Mouse (Mus musculus): Measurements from ENCODE around the gene Alas2. TPM values are rescaled to one million over a fixed set of nuclear protein-coding genes. Genes with fewer than 3 reads are reported as not detected.

Gene Alas2
- total RNA-seq (2014; fragmentation: Nextera tagmentation) = 2.1 TPM in 1 of 2 replicates, not detected in the other
- total RNA-seq (2017) = 0.23 and 4.6 TPM in 2 replicates

GRCm38 (mm10) chrX:150547239-150547638 lies at the start of gene Alas2:
TSS of gene Alas2 (plus strand) at chrX:150547375.
- no peak for ATAC-seq (replicated peaks; ENCODE audit: low FRiP score, low TSS enrichment, poor library complexity, severe bottlenecking)

GRCm38 (mm10) chrX:150508696-150509095 lies 38.5 kb upstream of the Alas2 start:
- ATAC-seq (replicated peaks; ENCODE audit: low FRiP score, low TSS enrichment, poor library complexity, severe bottlenecking) = no peak

- ATAC-seq (replicated peaks; ENCODE audit: low FRiP score, low TSS enrichment, poor library complexity, severe bottlenecking) = peak; percentile 68; the same call in 1 of the 2 replicates
These were observed 36.5 kb upstream of the Alas2 start for GRCm38 (mm10) chrX:150510631-150511030.

GRCm38 (mm10) chrX:150511274-150511673 lies 35.9 kb upstream of the Alas2 start:
- no peak for ATAC-seq (replicated peaks; ENCODE audit: low FRiP score, low TSS enrichment, poor library complexity, severe bottlenecking)

GRCm38 (mm10) chrX:150514127-150514526 lies 33.0 kb upstream of the Alas2 start:
- no peak for ATAC-seq (replicated peaks; ENCODE audit: low FRiP score, low TSS enrichment, poor library complexity, severe bottlenecking)

GRCm38 (mm10) chrX:150516015-150516414 lies 31.2 kb upstream of the Alas2 start:
- ATAC-seq (replicated peaks; ENCODE audit: low FRiP score, low TSS enrichment, poor library complexity, severe bottlenecking) = peak; percentile 78

- ATAC-seq (replicated peaks; ENCODE audit: low FRiP score, low TSS enrichment, poor library complexity, severe bottlenecking) = 0 out of 2 replicates have a peak, but pooled peaks have one; percentile 41
These were observed 30.7 kb upstream of the Alas2 start for GRCm38 (mm10) chrX:150516477-150516876.

- ATAC-seq (replicated peaks; ENCODE audit: low FRiP score, low TSS enrichment, poor library complexity, severe bottlenecking) = no peak
These were observed 7.1 kb upstream of the Alas2 start for GRCm38 (mm10) chrX:150540111-150540510.

GRCm38 (mm10) chrX:150541684-150542083 lies 5.5 kb upstream of the Alas2 start:
- ATAC-seq (replicated peaks; ENCODE audit: low FRiP score, low TSS enrichment, poor library complexity, severe bottlenecking) = no peak

GRCm38 (mm10) chrX:150549639-150550038 lies 2.5 kb downstream of the Alas2 start:
- ATAC-seq (replicated peaks; ENCODE audit: low FRiP score, low TSS enrichment, poor library complexity, severe bottlenecking) = peak; percentile 99

GRCm38 (mm10) chrX:150551986-150552385 lies 4.8 kb downstream of the Alas2 start:
- ATAC-seq (replicated peaks; ENCODE audit: low FRiP score, low TSS enrichment, poor library complexity, severe bottlenecking) = no peak

- ATAC-seq (replicated peaks; ENCODE audit: low FRiP score, low TSS enrichment, poor library complexity, severe bottlenecking) = no peak
These were observed 6.9 kb downstream of the Alas2 start for GRCm38 (mm10) chrX:150554032-150554431.

GRCm38 (mm10) chrX:150564644-150565357 lies 17.6 kb downstream of the Alas2 start:
- peak; percentile 100 for ATAC-seq (replicated peaks; ENCODE audit: low FRiP score, low TSS enrichment, poor library complexity, severe bottlenecking)

- ATAC-seq (replicated peaks; ENCODE audit: low FRiP score, low TSS enrichment, poor library complexity, severe bottlenecking) = no peak
These were observed 34.7 kb downstream of the Alas2 start for GRCm38 (mm10) chrX:150581921-150582320.

GRCm38 (mm10) chrX:150585116-150585515 lies 37.9 kb downstream of the Alas2 start:
- no peak for ATAC-seq (replicated peaks; ENCODE audit: low FRiP score, low TSS enrichment, poor library complexity, severe bottlenecking)

- peak; percentile 100 for ATAC-seq (replicated peaks; ENCODE audit: low FRiP score, low TSS enrichment, poor library complexity, severe bottlenecking)
These were observed 41.0 kb downstream of the Alas2 start, which contains the start of gene Pfkfb1 for GRCm38 (mm10) chrX:150588023-150588764. TSS of gene Pfkfb1 (plus strand) at chrX:150588229.

- no peak for ATAC-seq (replicated peaks; ENCODE audit: low FRiP score, low TSS enrichment, poor library complexity, severe bottlenecking)
These were observed 42.5 kb downstream of the Alas2 start, which contains the start of gene Apex2 for GRCm38 (mm10) chrX:150589696-150590095. TSS of gene Apex2 (minus strand) at chrX:150589868.

GRCm38 (mm10) chrX:150593266-150594035 lies 46.3 kb downstream of the Alas2 start:
- no peak for ATAC-seq (replicated peaks; ENCODE audit: low FRiP score, low TSS enrichment, poor library complexity, severe bottlenecking)

GRCm38 (mm10) chrX:150594176-150594575 lies 47.0 kb downstream of the Alas2 start:
- no peak for ATAC-seq (replicated peaks; ENCODE audit: low FRiP score, low TSS enrichment, poor library complexity, severe bottlenecking)

All from megakaryocyte-erythroid progenitor cell, adult 5-6 weeks (primary cell).